Mouse (Mus musculus) cerebellum, adult 2 months (tissue): ENCODE measurements around the gene Eif4h. TPM values are rescaled to one million over a fixed set of nuclear protein-coding genes. Genes with fewer than 3 reads are reported as not detected.

Experiments
- DNase-seq, 2 experiments: peaks; one replicate each; pipeline ENCODE4 v3.0.0; 2021
- H3K27ac ChIP-seq: fragments of 200-500 bp; 2 replicates; pipeline ENCODE4 v1.5.1; 2012; ENCODE audit warnings: low read length, control low read depth, inconsistent platforms; ENCODE audit not compliant: insufficient read depth
- H3K27me3 ChIP-seq: fragments of 200-500 bp; 2 replicates; pipeline ENCODE4 v1.6.1; 2012; ENCODE audit warnings: inconsistent platforms, mild to moderate bottlenecking, low read length, moderate library complexity; ENCODE audit not compliant: control insufficient read depth, insufficient read depth
- H3K4me1 ChIP-seq: fragments of 200-500 bp; 2 replicates; pipeline ENCODE4 v1.6.1; 2011; ENCODE audit warnings: low read length; ENCODE audit not compliant: control insufficient read depth, insufficient read depth
- H3K4me3 ChIP-seq: fragments of 200-500 bp; replicated peaks from 2 replicates; pipeline ENCODE3; 2011; ENCODE audit warnings: mild to moderate bottlenecking, low read depth, low read length, control low read depth; ENCODE audit not compliant: insufficient read depth
- CTCF ChIP-seq: fragments of 200-500 bp; IDR thresholded peaks from 2 replicates; pipeline ENCODE4 v1.5.1; 2011; ENCODE audit warnings: low read depth, mild to moderate bottlenecking, control low read depth, low read length, moderate library complexity, borderline replicate concordance; ENCODE audit not compliant: insufficient read depth
- POLR2A ChIP-seq: fragments of 200-500 bp; IDR thresholded peaks from 2 replicates; pipeline ENCODE4 v1.6.1; 2011; ENCODE audit warnings: low read length, control low read depth, borderline replicate concordance; ENCODE audit not compliant: insufficient read depth
- WGBS: fragments of 180-500 bp; shearing (Covaris S2); methylation state at CpG from one replicate; pipeline ENCODE4 v1.1.7; 2018; 5-methylcytosine and 5-hydroxymethylcytosine counted together
- polyA plus RNA-seq: library from polyadenylated mRNA; depleted of rRNA; stranded (reverse); fragments of >200 nt; gene quantifications from 2 replicates; pipeline ENCODE4 v1.2.3, GENCODE M21; 2012; rRNA removed

The Eif4h gene
- polyA plus RNA-seq, 1 experiment: 379 TPM

GRCm38 (mm10) chr5:134579135-134579534 lies 60.2 kb downstream of the Eif4h start:
- 51% methylated on average over 3 of the region's 3 CpGs for WGBS
- Histone ChIP-seq H3K27me3 (no peaks in the 10 kb centered on the region), H3K27ac (no peak overlapping the region), H3K4me3 (no peak overlapping the region), H3K4me1 (peaks cover 3% of the 10 kb centered on the region; the same call in 1 of the 2 replicates)
- DNase-seq: no peak
- TF ChIP-seq CTCF: no peak
- TF ChIP-seq POLR2A: no peak

- H3K4me1 ChIP-seq: no peaks in the 10 kb centered on the region
- H3K27me3 ChIP-seq: no peaks in the 10 kb centered on the region
- no peak overlapping the region for H3K27ac ChIP-seq
- no peak for DNase-seq
- WGBS: 90% methylated on average over 7 of the region's 7 CpGs
- TF ChIP-seq CTCF (no peak), POLR2A (no peak)
- H3K4me3 ChIP-seq: no peak overlapping the region
These were observed 61.8 kb downstream of the Eif4h start for GRCm38 (mm10) chr5:134577534-134577933.

- Histone ChIP-seq H3K4me1 (no peaks in the 10 kb centered on the region), H3K27ac (no peak overlapping the region), H3K27me3 (no peaks in the 10 kb centered on the region), H3K4me3 (no peak overlapping the region)
- 79% methylated on average over 14 of the region's 14 CpGs for WGBS
- no peak for DNase-seq
- TF ChIP-seq POLR2A (no peak), CTCF (no peak)
These were observed 62.6 kb downstream of the Eif4h start for GRCm38 (mm10) chr5:134576517-134577220.

- Histone ChIP-seq H3K27ac (no peak overlapping the region), H3K27me3 (no peaks in the 10 kb centered on the region), H3K4me1 (no peaks in the 10 kb centered on the region), H3K4me3 (no peak overlapping the region)
- no peak for TF ChIP-seq POLR2A
- TF ChIP-seq CTCF: no peak
- WGBS: 96% methylated on average over 5 of the region's 5 CpGs
- no peak for DNase-seq
These were observed 63.5 kb downstream of the Eif4h start for GRCm38 (mm10) chr5:134575833-134576232.

- Histone ChIP-seq H3K27ac (no peak overlapping the region), H3K4me3 (no peak overlapping the region), H3K4me1 (no peaks in the 10 kb centered on the region), H3K27me3 (no peaks in the 10 kb centered on the region)
- TF ChIP-seq POLR2A: no peak
- no peak for TF ChIP-seq CTCF
- DNase-seq: no peak
- WGBS: 35% methylated on average over 10 of the region's 10 CpGs
These were observed 66.6 kb downstream of the Eif4h start for GRCm38 (mm10) chr5:134572508-134573214.

GRCm38 (mm10) chr5:134571730-134572507 lies 67.4 kb downstream of the Eif4h start:
- Histone ChIP-seq H3K4me1 (no peaks in the 10 kb centered on the region), H3K4me3 (peak overlapping the region; percentile 95), H3K27ac (0 out of 2 replicates have a peak overlapping the region, but pooled peaks have one; percentile 51), H3K27me3 (no peaks in the 10 kb centered on the region)
- no peak for TF ChIP-seq POLR2A
- WGBS: under 1% methylated on average over 23 of the region's 23 CpGs
- DNase-seq: peak; percentile 44 to 67

Other genes with a start within 250 kb of the Eif4h start
- 47.0 and 47.6 TPM in 2 replicates for gene Gtf2ird1, start 182.8 kb downstream of the Eif4h start, polyA plus RNA-seq
- gene Clip2, start 87.1 kb downstream of the Eif4h start, polyA plus RNA-seq: 54.2 and 59.1 TPM in 2 replicates
- 0.05 TPM in 1 of 2 replicates, not detected in the other for gene Syna, start 79.3 kb downstream of the Eif4h start, polyA plus RNA-seq
- gene Rfc2, start 58.1 kb downstream of the Eif4h start, polyA plus RNA-seq: 113 and 116 TPM in 2 replicates
- 2.1 and 3.0 TPM in 2 replicates for gene Lat2, start 24.5 kb downstream of the Eif4h start, polyA plus RNA-seq
- gene Limk1, start 49.1 kb upstream of the Eif4h start, polyA plus RNA-seq: 78.7 and 99.2 TPM in 2 replicates
- 7.5 and 8.1 TPM in 2 replicates for gene Eln, start 107.8 kb upstream of the Eif4h start, polyA plus RNA-seq